Mouse (Mus musculus): Measurements from ENCODE around the gene Tenm3. TPM values are rescaled to one million over a fixed set of nuclear protein-coding genes. Genes with fewer than 3 reads are reported as not detected.

Tenm3 gene
- total and polyA plus RNA-seq, 3 experiments, result 0.03 to 0.08 (median 0.07) TPM

GRCm38 (mm10) chr8:48484143-48484542 lies 359.6 kb downstream of the Tenm3 start:
- Histone ChIP-seq H3K36me3 (replicated peaks in 1 of 2; ENCODE audit: control insufficient read depth in 1 of 2, insufficient read depth in 1 of 2, low read length in 1 of 2) (no peaks in the 10 kb centered on the region), H3K27me3 (replicated peaks) (no peaks in the 10 kb centered on the region), H3K9me3 (replicated peaks; ENCODE audit: low read length) (peaks cover 54% of the 10 kb centered on the region), H3K27ac (ENCODE audit: insufficient read depth, low read depth) (no peak overlapping the region), H3K4me1 (ENCODE audit: control insufficient read depth in 1 of 2, insufficient read depth in 2 of 2) (no peaks in the 10 kb centered on the region), H3K9ac (ENCODE audit: insufficient read depth, low read depth) (no peak overlapping the region), H3K79me2 (replicated peaks; ENCODE audit: control insufficient read depth, extremely low read depth, insufficient read depth, poor library complexity, severe bottlenecking) (no peaks in the 10 kb centered on the region), H3K4me3 (replicated peaks in 1 of 3; ENCODE audit: low read depth in 2 of 3, low read length in 2 of 3, poor library complexity in 1 of 3) (no peak overlapping the region), H3K4me2 (ENCODE audit: insufficient read depth, low read depth, poor library complexity, severe bottlenecking) (no peak overlapping the region)
- TF ChIP-seq TBP (conservative IDR thresholded peaks at IDR 0.05; ENCODE audit: low read depth, low read length) (no peak), SMC3 (IDR thresholded peaks at IDR 0.05; ENCODE audit: low read depth, low read length) (no peak), ETS1 (conservative IDR thresholded peaks at IDR 0.05; ENCODE audit: low read depth, low read length) (no peak), ZMIZ1 (IDR thresholded peaks at IDR 0.05; ENCODE audit: low read depth, low read length) (no peak), CHD1 (IDR thresholded peaks at IDR 0.05; ENCODE audit: low read depth, low read length) (no peak), NELFE (IDR thresholded peaks at IDR 0.05; ENCODE audit: low read depth, low read length) (no peak), TCF12 (IDR thresholded peaks at IDR 0.05; ENCODE audit: low read depth, low read length) (no peak), MXI1 (IDR thresholded peaks at IDR 0.05; ENCODE audit: low read depth, low read length) (no peak), MAZ (IDR thresholded peaks at IDR 0.05; ENCODE audit: low read depth, low read length) (no peak)
- in situ Hi-C loops (cut with MboI; ENCODE audit: low pct_ligation_motif_present, low pct_unique_long_range_greater_than_20kb, low sequenced_read_pairs), result no loop called here
- DNase-seq (ENCODE audit: extremely low read depth), result no peak
- dilution Hi-C loops (cut with MboI; ENCODE audit: extremely low pct_ligation_motif_present, extremely low pct_unique_long_range_greater_than_20kb, low sequenced_read_pairs), result no loop called here

- TF ChIP-seq POLR2A (IDR thresholded peaks at IDR 0.05; ENCODE audit: low read depth, low read length) (no peak), ZC3H11A (IDR thresholded peaks at IDR 0.05; ENCODE audit: low read depth, low read length) (no peak), RAD21 (IDR thresholded peaks at IDR 0.05; ENCODE audit: low read depth, low read length) (no peak), ETS1 (conservative IDR thresholded peaks at IDR 0.05; ENCODE audit: low read depth, low read length) (no peak), SMC3 (IDR thresholded peaks at IDR 0.05; ENCODE audit: low read depth, low read length) (no peak), USF1 (IDR thresholded peaks at IDR 0.05; ENCODE audit: low read depth, low read length) (no peak), JUN (IDR thresholded peaks at IDR 0.05; ENCODE audit: insufficient read depth, low read depth, low read length) (no peak), NELFE (IDR thresholded peaks at IDR 0.05; ENCODE audit: low read depth, low read length) (no peak)
- Histone ChIP-seq H3K4me3 (replicated peaks in 1 of 3; ENCODE audit: low read depth in 2 of 3, low read length in 2 of 3, poor library complexity in 1 of 3) (no peak overlapping the region), H3K36me3 (replicated peaks in 1 of 2; ENCODE audit: control insufficient read depth in 1 of 2, insufficient read depth in 1 of 2, low read length in 1 of 2) (no peaks in the 10 kb centered on the region), H3K79me2 (replicated peaks; ENCODE audit: control insufficient read depth, extremely low read depth, insufficient read depth, poor library complexity, severe bottlenecking) (no peaks in the 10 kb centered on the region), H3K27ac (ENCODE audit: insufficient read depth, low read depth) (no peak overlapping the region), H3K9me3 (replicated peaks; ENCODE audit: low read length) (peaks cover 56% of the 10 kb centered on the region), H3K4me2 (ENCODE audit: insufficient read depth, low read depth, poor library complexity, severe bottlenecking) (no peak overlapping the region), H3K9ac (ENCODE audit: insufficient read depth, low read depth) (no peak overlapping the region), H3K4me1 (ENCODE audit: control insufficient read depth in 1 of 2, insufficient read depth in 2 of 2) (no peaks in the 10 kb centered on the region), H3K27me3 (replicated peaks) (no peaks in the 10 kb centered on the region)
- DNase-seq (ENCODE audit: extremely low read depth), result no peak
- in situ Hi-C loops (cut with MboI; ENCODE audit: low pct_ligation_motif_present, low pct_unique_long_range_greater_than_20kb, low sequenced_read_pairs), result no loop called here
- dilution Hi-C loops (cut with MboI; ENCODE audit: extremely low pct_ligation_motif_present, extremely low pct_unique_long_range_greater_than_20kb, low sequenced_read_pairs), result no loop called here
Observed at GRCm38 (mm10) chr8:48481709-48482671, 361.8 kb downstream of the Tenm3 start.

All from CH12.LX (cell line).